Mouse (Mus musculus) heart, postnatal 0 days (tissue): ENCODE measurements around the gene Prdm11.

Experiments
- CTCF ChIP-seq: IDR thresholded peaks from 2 replicates; pipeline ENCODE4 v1.5.1; 2016; ENCODE audit warnings: antibody characterized with exemption, control low read depth, low read depth
- EP300 ChIP-seq: IDR thresholded peaks from 2 replicates; pipeline ENCODE4 v1.6.1; 2016; ENCODE audit warnings: antibody characterized with exemption, low read depth

DNA sequence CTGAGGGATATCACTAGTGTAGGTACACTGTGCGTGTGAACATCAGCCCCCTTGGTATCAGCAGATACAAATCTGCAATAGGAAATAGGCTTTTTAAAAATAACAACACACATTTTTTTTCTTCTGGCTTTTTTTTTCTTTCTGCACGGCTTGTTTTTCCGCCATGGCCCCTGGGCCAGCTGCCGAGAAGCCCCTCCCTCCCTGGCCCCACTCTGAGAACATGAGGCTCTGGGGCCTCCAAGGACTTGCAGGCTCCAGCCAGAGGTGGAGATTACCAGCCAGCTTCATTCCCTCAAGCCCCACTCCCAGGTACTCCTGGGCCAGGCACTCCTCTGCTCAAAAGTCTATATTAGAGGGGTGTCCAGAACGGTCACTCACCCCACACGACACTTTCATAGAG is 4.5 kb downstream of the Prdm11 start:
- no peak for TF ChIP-seq CTCF
- no peak for TF ChIP-seq EP300
